Mouse (Mus musculus) neural tube, embryonic 11.5 days (tissue): Measurements from ENCODE around the gene Myo15b. TPM values are rescaled to one million over a fixed set of nuclear protein-coding genes. Genes with fewer than 3 reads are reported as not detected.

Source experiments
- polyA plus RNA-seq: library from polyadenylated mRNA; unstranded; fragments of >200 nt; fragmentation: Nextera tagmentation; extraction: Ambion mirVana; gene quantifications from 2 replicates; pipeline ENCODE4 v1.2.1, GENCODE M21; 2014

Gene Myo15b
- polyA plus RNA-seq, 1 experiment from 2014 or later, result 0.13 TPM

Other genes with a start within 250 kb of the Myo15b start
- 17.1 and 17.7 TPM in 2 replicates for gene Mif4gd, start 245.4 kb upstream of the Myo15b start, polyA plus RNA-seq
- 23.0 and 25.4 TPM in 2 replicates for gene Slc25a19, start 230.1 kb upstream of the Myo15b start, polyA plus RNA-seq
- gene Grb2, start 149.8 kb upstream of the Myo15b start, polyA plus RNA-seq, result 86.7 and 89.8 TPM in 2 replicates
- gene Tmem94, start 93.0 kb upstream of the Myo15b start, polyA plus RNA-seq, result 18.6 and 19.0 TPM in 2 replicates
- gene Caskin2, start 44.8 kb upstream of the Myo15b start, polyA plus RNA-seq, result 16.4 and 19.1 TPM in 2 replicates
- gene Tsen54, start 43.7 kb upstream of the Myo15b start, polyA plus RNA-seq, result 26.1 and 29.8 TPM in 2 replicates
- gene Llgl2, start 34.4 kb upstream of the Myo15b start, polyA plus RNA-seq, result 6.1 and 6.5 TPM in 2 replicates
- gene Smim5, start 41.6 kb downstream of the Myo15b start, polyA plus RNA-seq, result 2.0 and 3.4 TPM in 2 replicates
- 0.42 TPM in 1 of 2 replicates, not detected in the other for gene Smim6, start 53.6 kb downstream of the Myo15b start, polyA plus RNA-seq
- 48.9 and 51.8 TPM in 2 replicates for gene Sap30bp, start 74.9 kb downstream of the Myo15b start, polyA plus RNA-seq
- gene Recql5, start 75.1 kb downstream of the Myo15b start, polyA plus RNA-seq, result 23.9 and 25.2 TPM in 2 replicates
- 0.58 and 0.72 TPM in 2 replicates for gene Itgb4, start 116.3 kb downstream of the Myo15b start, polyA plus RNA-seq
- 122 and 124 TPM in 2 replicates for gene Galk1, start 154.3 kb downstream of the Myo15b start, polyA plus RNA-seq
- gene H3f3b, start 169.6 kb downstream of the Myo15b start, polyA plus RNA-seq, result 1,827 and 1,865 TPM in 2 replicates
- gene Unk, start 171.9 kb downstream of the Myo15b start, polyA plus RNA-seq, result 30.3 and 34.4 TPM in 2 replicates
- 1.3 and 1.5 TPM in 2 replicates for gene Unc13d, start 219.6 kb downstream of the Myo15b start, polyA plus RNA-seq
- 95.3 and 105 TPM in 2 replicates for gene Wbp2, start 228.6 kb downstream of the Myo15b start, polyA plus RNA-seq